Mouse (Mus musculus): ENCODE data around the gene Rbfox3. TPM values are rescaled to one million over a fixed set of nuclear protein-coding genes. Genes with fewer than 3 reads are reported as not detected.

Rbfox3 gene
- 0.32 and 0.79 TPM in 2 replicates for polyA plus RNA-seq (2015; fragmentation: Nextera tagmentation; extraction: Ambion mirVana)

DNA sequence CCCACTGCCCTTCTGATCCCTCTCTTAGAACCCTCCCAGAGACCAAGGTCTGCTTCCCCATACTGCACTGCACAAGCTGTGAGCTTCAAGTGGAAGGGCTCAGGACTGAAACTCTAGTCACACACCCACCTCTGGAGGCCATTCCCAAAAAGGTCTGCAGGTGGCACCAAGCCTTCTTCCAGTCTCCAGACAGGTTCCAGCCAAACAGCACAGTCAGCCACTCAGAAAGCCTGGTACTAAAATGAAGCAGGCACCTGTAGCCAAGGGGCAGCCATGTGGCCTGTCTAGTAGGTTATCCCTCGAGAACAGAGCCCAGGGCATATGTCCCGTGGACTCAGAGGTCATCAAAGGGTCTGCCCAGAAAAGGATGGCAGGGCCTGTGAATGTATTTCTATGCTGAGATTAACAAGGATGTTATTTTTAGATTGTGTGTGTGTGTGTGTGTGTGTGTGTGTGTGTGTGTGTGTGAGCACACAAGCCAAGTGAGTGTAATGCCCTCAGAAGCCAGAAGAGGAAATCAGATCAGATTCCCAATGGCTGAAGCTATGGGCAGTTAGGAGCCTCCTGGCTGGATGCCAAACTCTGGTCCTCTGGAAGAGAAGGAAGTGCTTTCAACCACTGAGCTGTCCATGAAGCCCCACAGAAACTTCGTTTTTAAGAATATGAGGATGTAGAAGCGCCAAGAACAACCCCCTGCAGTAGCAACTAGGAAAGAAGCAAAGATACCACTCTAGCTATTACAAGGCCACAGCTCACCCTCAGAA, at the start of gene Rbfox3:
Rbfox3 (minus strand) TSS at position 291 of the 764 bp plus-strand sequence.
- no peak within 1 kb of the TSS for H3K27ac ChIP-seq
- H3K9ac ChIP-seq: no peak within 1 kb of the TSS
- H3K36me3 ChIP-seq: no peaks in the 10 kb centered on the region
- no peak within 1 kb of the TSS for H3K4me2 ChIP-seq
- H3K4me1 ChIP-seq: peaks cover 35% of the 10 kb centered on the region
- no peak for ATAC-seq (replicated peaks; ENCODE audit: low FRiP score)
- peaks cover 93% of the 10 kb centered on the region for H3K27me3 ChIP-seq
- no peak within 1 kb of the TSS for H3K4me3 ChIP-seq (replicated peaks)
- H3K9me3 ChIP-seq (replicated peaks): no peaks in the 10 kb centered on the region
- WGBS: 58% methylated on average over 4 of the region's 4 CpGs

DNA sequence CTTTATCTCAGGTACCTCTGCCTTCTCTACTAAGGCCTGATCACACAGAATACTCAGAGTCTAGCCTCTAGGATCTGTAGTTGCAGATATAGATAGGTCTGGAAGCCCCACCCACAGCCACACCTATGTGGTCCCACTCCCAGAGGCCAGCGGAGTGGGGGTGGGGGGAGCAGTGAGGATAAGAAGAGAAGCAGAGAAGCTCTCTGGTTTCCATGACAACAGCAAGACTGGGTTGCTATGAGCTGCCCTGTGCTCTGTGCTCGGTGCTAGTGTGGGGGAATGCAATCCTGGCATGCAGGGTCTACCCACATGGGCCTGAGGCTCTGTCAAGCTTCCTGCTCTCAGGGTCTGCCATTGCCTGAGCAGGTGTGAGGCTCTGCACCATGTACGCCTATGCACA, 49.3 kb upstream of the Rbfox3 start:
- H3K4me3 ChIP-seq (replicated peaks): no peak overlapping the region
- no peaks in the 10 kb centered on the region for H3K9me3 ChIP-seq (replicated peaks)
- no peaks in the 10 kb centered on the region for H3K4me1 ChIP-seq
- H3K27ac ChIP-seq: no peak overlapping the region
- no peak overlapping the region for H3K4me2 ChIP-seq
- no peaks in the 10 kb centered on the region for H3K27me3 ChIP-seq
- 64% methylated on average over 3 of the region's 3 CpGs for WGBS
- H3K36me3 ChIP-seq: no peaks in the 10 kb centered on the region
- no peak overlapping the region for H3K9ac ChIP-seq
- no peak for ATAC-seq (replicated peaks; ENCODE audit: low FRiP score)

DNA sequence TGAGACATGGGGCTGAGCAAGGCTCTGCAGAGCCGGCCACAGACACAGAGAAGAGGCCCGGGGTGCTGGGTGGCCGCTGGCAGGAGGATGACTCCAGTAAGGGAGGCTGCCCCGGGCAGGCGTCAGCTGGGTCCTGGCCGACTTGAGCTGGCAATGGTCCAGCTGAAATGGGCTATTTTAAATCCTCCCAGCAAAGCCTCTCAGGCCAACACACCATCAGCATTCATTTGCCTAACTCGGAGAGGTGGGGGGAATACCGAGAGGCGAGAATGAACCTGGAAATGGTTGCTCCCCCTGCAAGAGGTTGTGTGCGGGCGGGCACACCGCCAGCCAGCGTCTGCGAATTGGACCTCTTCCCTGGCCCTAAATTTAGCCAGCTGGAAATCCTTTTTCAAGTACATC, 45.7 kb upstream of the Rbfox3 start:
- no peak for ATAC-seq (replicated peaks; ENCODE audit: low FRiP score)
- Histone ChIP-seq H3K36me3 (no peaks in the 10 kb centered on the region), H3K27ac (no peak overlapping the region), H3K9me3 (replicated peaks) (no peaks in the 10 kb centered on the region), H3K9ac (no peak overlapping the region), H3K4me3 (replicated peaks) (no peak overlapping the region), H3K4me1 (no peaks in the 10 kb centered on the region), H3K27me3 (no peaks in the 10 kb centered on the region), H3K4me2 (no peak overlapping the region)
- 69% methylated on average over 14 of the region's 14 CpGs for WGBS

DNA sequence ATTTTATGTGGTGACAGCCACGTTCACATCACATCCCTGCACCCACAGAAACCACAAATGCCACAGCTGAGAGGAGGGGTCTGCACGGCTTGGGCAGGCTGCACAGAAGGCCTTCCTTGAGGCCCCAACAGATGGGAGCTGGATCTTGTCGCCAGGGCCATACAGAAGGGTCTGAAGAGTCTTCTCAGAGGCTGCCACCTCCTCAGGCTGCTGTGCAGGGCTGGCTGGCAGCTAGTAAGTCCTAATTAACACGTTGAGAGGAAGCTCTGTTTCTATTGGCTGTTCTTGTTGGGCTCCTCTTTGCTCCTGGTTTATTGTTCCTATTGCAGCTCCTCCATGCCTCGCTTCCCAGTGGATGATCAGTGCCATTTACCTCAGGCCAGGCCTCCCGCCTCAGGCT, 43.6 kb upstream of the Rbfox3 start:
- Histone ChIP-seq H3K27me3 (no peaks in the 10 kb centered on the region), H3K9me3 (replicated peaks) (no peaks in the 10 kb centered on the region), H3K4me1 (no peaks in the 10 kb centered on the region), H3K9ac (no peak overlapping the region), H3K4me3 (replicated peaks) (no peak overlapping the region), H3K27ac (no peak overlapping the region), H3K4me2 (no peak overlapping the region), H3K36me3 (no peaks in the 10 kb centered on the region)
- whole genome bisulfite sequencing: 44% methylated on average over 6 of the region's 6 CpGs
- no peak for ATAC-seq (replicated peaks; ENCODE audit: low FRiP score)

DNA sequence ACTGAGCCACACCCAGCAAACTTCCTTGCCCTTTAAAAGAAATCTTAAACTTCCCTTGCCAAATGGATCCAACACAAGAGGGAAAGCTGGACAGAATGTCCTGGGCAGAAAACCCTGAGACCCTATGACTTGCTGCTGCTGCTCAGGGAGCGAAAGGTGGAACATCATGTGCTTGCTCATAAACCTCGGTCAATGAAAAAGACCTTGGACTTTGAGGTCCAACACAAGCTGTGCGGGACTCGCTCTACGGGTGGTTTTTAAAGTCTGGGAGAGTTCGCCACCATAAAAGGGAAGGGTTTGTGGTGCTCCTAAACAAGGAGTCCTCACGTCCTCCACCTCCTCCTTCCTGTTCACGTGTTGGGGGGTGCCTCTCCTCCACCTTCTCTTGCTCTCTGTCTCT, 34.5 kb upstream of the Rbfox3 start:
- 79% methylated on average over 8 of the region's 8 CpGs for WGBS
- no peak for ATAC-seq (replicated peaks; ENCODE audit: low FRiP score)

DNA sequence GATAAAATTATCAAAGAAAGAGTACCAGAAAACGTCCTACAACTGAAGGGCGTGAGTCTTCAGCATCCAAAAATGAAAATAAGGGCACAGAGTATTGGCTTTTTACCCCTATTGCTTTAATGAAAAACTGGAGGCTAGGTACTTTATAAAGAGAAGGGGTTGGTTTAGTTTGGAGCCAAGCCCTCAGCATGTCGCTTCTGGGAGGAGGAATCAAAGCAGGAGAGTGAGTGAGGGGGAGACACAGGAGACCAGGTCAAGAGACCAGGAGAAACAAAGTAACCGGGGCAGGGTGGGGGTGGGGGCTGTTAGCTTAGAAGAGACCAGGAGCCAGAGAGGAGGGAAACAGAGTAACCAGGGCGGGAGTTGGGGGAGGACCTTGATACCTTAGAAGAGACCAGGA, 29.9 kb upstream of the Rbfox3 start:
- no peak for ATAC-seq (replicated peaks; ENCODE audit: low FRiP score)
- 37% methylated on average over 5 of the region's 5 CpGs for WGBS
- no peak overlapping the region for H3K4me3 ChIP-seq (replicated peaks)
- no peaks in the 10 kb centered on the region for H3K9me3 ChIP-seq (replicated peaks)
- no peak overlapping the region for H3K9ac ChIP-seq
- no peak overlapping the region for H3K4me2 ChIP-seq
- H3K36me3 ChIP-seq: no peaks in the 10 kb centered on the region
- H3K27me3 ChIP-seq: peaks cover 18% of the 10 kb centered on the region
- H3K27ac ChIP-seq: no peak overlapping the region
- no peaks in the 10 kb centered on the region for H3K4me1 ChIP-seq

More for the DNA sequence above, 34.5 kb upstream of the Rbfox3 start:
- no peaks in the 10 kb centered on the region for H3K9me3 ChIP-seq (replicated peaks)
- no peaks in the 10 kb centered on the region for H3K36me3 ChIP-seq
- H3K4me3 ChIP-seq (replicated peaks): no peak overlapping the region
- H3K27me3 ChIP-seq: peaks cover 10% of the 10 kb centered on the region
- H3K27ac ChIP-seq: no peak overlapping the region
- H3K9ac ChIP-seq: no peak overlapping the region
- no peak overlapping the region for H3K4me2 ChIP-seq
- H3K4me1 ChIP-seq: no peaks in the 10 kb centered on the region

DNA sequence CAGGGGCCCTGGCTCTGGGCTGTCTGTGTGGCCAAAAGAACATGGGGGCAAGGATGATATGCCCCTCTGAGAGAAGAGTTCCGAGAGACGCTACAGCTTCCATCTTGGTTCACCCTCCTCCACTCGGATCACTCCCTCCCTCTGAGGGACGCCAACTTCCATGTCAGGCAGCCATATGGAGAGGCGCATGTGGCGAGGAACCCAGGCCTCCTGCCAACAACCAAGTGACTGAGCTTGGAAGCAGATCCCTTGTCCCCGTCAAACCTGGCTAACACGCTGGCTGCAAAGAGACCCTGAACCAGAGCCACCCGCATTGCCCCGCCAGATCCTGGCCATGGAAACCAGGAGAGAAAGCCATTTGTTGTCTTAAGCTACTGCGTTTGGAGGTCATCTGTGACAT, 29.1 kb upstream of the Rbfox3 start:
- Histone ChIP-seq H3K4me1 (no peaks in the 10 kb centered on the region), H3K9ac (no peak overlapping the region), H3K4me3 (replicated peaks) (no peak overlapping the region), H3K27me3 (peaks cover 18% of the 10 kb centered on the region), H3K36me3 (no peaks in the 10 kb centered on the region), H3K9me3 (replicated peaks) (no peaks in the 10 kb centered on the region), H3K4me2 (no peak overlapping the region), H3K27ac (no peak overlapping the region)
- 66% methylated on average over 11 of the region's 11 CpGs for WGBS
- ATAC-seq (replicated peaks; ENCODE audit: low FRiP score): no peak

DNA sequence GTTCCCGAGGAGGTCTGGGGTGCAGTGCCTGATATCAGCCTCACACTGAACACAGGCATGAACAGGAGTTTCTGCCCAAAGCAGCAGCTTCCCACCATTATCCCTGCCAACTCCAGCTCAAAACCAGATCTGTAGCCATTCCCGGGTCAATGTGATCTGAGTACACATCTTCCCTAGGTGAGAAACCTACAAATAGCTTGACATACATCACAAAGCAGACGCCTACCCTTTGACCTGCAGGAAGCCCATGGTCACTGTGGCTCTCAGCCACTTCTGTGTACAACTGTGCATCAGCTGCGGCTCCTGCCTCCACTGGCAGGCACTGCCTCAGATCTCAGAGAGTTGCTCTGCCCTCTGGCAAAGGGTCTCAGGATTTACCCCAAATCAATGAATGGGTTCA, 28.3 kb upstream of the Rbfox3 start:
- 76% methylated on average over 4 of the region's 4 CpGs for WGBS
- H3K4me1 ChIP-seq: no peaks in the 10 kb centered on the region
- ATAC-seq (replicated peaks; ENCODE audit: low FRiP score): no peak

DNA sequence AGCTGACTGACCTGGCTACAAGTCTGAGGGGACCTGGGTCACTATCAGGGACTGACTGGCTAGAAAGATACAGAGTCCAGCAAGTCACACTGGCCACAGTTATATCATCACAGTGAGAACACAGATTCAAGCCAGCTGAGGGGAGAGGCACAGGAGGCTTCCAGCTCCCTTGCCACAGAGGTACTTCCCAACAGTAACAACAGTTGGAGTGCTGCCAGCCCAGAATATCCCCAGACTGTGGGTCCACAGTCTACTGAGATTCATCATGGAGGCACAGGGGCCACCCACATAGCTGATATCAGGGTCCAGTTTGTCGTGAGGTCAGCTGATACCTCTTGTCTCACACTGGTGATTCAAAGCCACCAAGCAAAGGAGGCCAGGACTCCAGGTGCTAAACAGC, 23.5 kb upstream of the Rbfox3 start:
- peaks cover 3% of the 10 kb centered on the region for H3K27me3 ChIP-seq
- H3K4me3 ChIP-seq (replicated peaks): no peak overlapping the region
- no peak for ATAC-seq (replicated peaks; ENCODE audit: low FRiP score)
- H3K36me3 ChIP-seq: no peaks in the 10 kb centered on the region
- H3K4me1 ChIP-seq: no peaks in the 10 kb centered on the region
- H3K9ac ChIP-seq: no peak overlapping the region
- 30% methylated on average over 1 of the region's 1 CpGs for WGBS
- no peak overlapping the region for H3K27ac ChIP-seq
- no peaks in the 10 kb centered on the region for H3K9me3 ChIP-seq (replicated peaks)
- no peak overlapping the region for H3K4me2 ChIP-seq

More for the DNA sequence above, 28.3 kb upstream of the Rbfox3 start:
- peaks cover 18% of the 10 kb centered on the region for H3K27me3 ChIP-seq
- H3K9ac ChIP-seq: no peak overlapping the region
- H3K36me3 ChIP-seq: no peaks in the 10 kb centered on the region
- no peaks in the 10 kb centered on the region for H3K9me3 ChIP-seq (replicated peaks)
- no peak overlapping the region for H3K27ac ChIP-seq
- no peak overlapping the region for H3K4me3 ChIP-seq (replicated peaks)
- no peak overlapping the region for H3K4me2 ChIP-seq

DNA sequence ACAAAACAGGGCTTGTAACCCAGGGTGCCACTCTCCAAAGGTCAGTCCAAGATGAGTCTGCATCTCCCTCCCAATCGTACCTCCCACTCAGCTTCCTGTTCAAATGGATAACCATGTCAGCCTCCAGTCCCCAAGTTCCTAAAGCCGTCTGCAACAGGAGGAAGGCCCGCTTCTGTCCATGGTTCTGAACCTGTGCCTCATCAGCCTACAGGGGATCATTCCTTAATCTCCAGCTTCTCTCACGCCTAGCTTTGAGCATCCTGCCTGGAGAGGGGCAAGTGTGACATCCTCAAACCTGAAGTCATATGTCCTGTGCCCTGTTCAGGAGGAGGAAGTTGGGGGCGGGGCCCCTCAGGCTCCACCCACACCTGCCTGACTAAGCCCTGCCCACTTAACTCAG, 15.7 kb upstream of the Rbfox3 start:
- no peak overlapping the region for H3K4me2 ChIP-seq
- H3K4me3 ChIP-seq (replicated peaks): no peak overlapping the region
- no peak for ATAC-seq (replicated peaks; ENCODE audit: low FRiP score)
- H3K27me3 ChIP-seq: peaks cover 14% of the 10 kb centered on the region
- H3K36me3 ChIP-seq: no peaks in the 10 kb centered on the region
- H3K27ac ChIP-seq: no peak overlapping the region
- no peaks in the 10 kb centered on the region for H3K9me3 ChIP-seq (replicated peaks)
- no peaks in the 10 kb centered on the region for H3K4me1 ChIP-seq
- no peak overlapping the region for H3K9ac ChIP-seq
- WGBS: 6% methylated on average over 5 of the region's 5 CpGs

DNA sequence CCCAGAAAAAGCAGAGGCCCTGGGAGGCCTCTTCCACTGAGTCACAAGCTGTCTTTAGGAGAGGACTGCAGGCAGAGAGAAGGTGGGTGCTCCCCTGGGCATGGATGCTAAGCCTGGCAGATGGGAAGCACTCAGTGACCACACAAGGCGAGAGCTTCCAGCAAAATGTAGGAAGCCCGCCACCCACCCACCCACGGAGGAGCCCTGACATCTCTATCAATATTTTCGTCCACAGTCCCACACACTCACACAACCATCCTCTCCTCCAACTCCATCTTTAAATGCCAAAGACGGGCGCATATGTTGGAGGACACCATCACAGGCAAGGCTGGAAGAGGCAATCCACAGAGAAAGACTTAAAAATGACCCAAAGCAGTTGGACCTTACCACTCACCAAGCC, 10.5 kb upstream of the Rbfox3 start:
- Histone ChIP-seq H3K4me3 (replicated peaks) (no peak overlapping the region), H3K9me3 (replicated peaks) (no peaks in the 10 kb centered on the region), H3K27ac (no peak overlapping the region), H3K4me1 (no peaks in the 10 kb centered on the region), H3K4me2 (no peak overlapping the region), H3K27me3 (peaks cover 16% of the 10 kb centered on the region), H3K36me3 (no peaks in the 10 kb centered on the region), H3K9ac (no peak overlapping the region)
- no peak for ATAC-seq (replicated peaks; ENCODE audit: low FRiP score)
- 92% methylated on average over 6 of the region's 6 CpGs for WGBS

DNA sequence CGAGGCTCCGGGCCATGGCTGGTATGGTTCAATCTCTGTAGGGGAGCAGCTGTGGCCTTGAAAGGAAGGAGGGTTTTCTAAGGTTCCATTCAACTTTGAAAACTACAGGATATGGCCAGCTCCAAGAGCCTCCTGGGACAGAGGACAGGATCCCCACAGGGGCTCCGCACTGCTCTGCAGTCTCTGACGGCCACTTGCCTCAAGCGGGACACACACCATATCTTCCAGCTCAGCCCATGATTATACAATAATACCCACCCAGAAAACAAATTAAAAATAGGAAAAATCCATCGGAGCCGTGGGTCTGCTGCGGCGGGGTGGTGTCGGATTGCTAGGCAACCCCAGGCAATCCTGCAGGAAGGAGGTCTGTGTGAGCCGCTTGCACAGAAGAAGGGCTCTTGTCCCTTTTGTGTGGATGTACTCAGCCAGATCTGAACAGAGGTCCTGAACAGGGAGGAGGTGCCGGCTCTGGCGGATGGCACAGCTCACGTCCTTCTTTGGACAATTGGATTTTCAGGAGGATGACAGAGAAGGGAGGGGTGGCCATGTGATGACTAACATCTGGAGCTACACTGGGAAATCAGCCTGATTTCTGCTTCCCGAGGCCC, 5.1 kb upstream of the Rbfox3 start:
- Histone ChIP-seq H3K36me3 (no peaks in the 10 kb centered on the region), H3K4me3 (replicated peaks) (no peak overlapping the region), H3K4me2 (no peak overlapping the region), H3K4me1 (no peaks in the 10 kb centered on the region), H3K27ac (no peak overlapping the region), H3K9me3 (replicated peaks) (no peaks in the 10 kb centered on the region), H3K27me3 (peaks cover 49% of the 10 kb centered on the region), H3K9ac (no peak overlapping the region)
- no peak for ATAC-seq (replicated peaks; ENCODE audit: low FRiP score)
- WGBS: 28% methylated on average over 15 of the region's 15 CpGs

Data from kidney, embryonic 15.5 days (tissue).